Mouse (Mus musculus) testis, adult 2 months (tissue): ENCODE measurements around the gene Efemp2.

Source experiments
- CTCF ChIP-seq: fragments of 200-500 bp; IDR thresholded peaks from 2 replicates; pipeline ENCODE4 v1.5.1; 2012; ENCODE audit warnings: low read depth, mild to moderate bottlenecking, inconsistent platforms, low read length, moderate library complexity; ENCODE audit not compliant: control insufficient read depth, insufficient read depth, insufficient replicate concordance
- POLR2A ChIP-seq: fragments of 200-500 bp; IDR thresholded peaks from 2 replicates; pipeline ENCODE4 v1.6.1; 2012; ENCODE audit warnings: low read depth, mild to moderate bottlenecking, inconsistent platforms, low read length, moderate library complexity; ENCODE audit not compliant: control insufficient read depth

DNA sequence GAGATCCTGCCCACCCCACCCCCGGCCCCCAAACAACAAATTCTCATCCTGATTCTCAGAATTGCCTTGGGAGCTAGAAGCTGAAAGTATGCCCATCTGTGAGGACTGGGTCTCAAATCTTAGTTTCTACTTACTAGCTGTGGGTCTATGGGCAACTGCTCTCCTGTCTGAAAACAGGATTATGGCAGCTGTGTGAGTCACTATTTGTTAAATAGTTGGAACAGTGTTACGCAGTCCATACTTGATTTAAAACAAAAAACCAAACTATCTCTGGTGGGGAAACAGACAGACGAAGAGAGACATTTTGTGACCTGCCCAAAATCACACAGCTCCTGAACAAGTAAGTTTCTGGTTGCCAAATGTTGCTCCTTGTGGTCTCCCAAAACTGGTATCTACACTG, 24.1 kb upstream of the Efemp2 start:
- TF ChIP-seq CTCF = no peak
- no peak for TF ChIP-seq POLR2A
